Mouse (Mus musculus) lung, embryonic 15.5 days (tissue): Measurements from ENCODE around the gene Gm826. TPM values are rescaled to one million over a fixed set of nuclear protein-coding genes. Genes with fewer than 3 reads are reported as not detected.

Experiments used
- ATAC-seq: fragments of 200-750 bp; cut with Nextera tagmentation; 2 replicates; pipeline ENCODE4 v1.8.0; 2017; ENCODE audit warnings: moderate number of reproducible peaks, borderline replicate concordance; ENCODE audit not compliant: low FRiP score, low TSS enrichment; ENCODE audit errors: extremely low read depth
- H3K27ac ChIP-seq: fragments of 300-500 bp; sonication (generic); 2 replicates; pipeline ENCODE4 v1.5.1; 2015; ENCODE audit warnings: moderate library complexity, mild to moderate bottlenecking, inconsistent platforms
- H3K27me3 ChIP-seq: fragments of 300-500 bp; sonication (generic); 2 replicates; pipeline ENCODE4 v1.6.1; 2015; ENCODE audit warnings: inconsistent platforms
- H3K36me3 ChIP-seq: fragments of 300-500 bp; sonication (generic); 2 replicates; pipeline ENCODE4 v1.6.1; 2015; ENCODE audit warnings: inconsistent platforms
- H3K4me1 ChIP-seq: fragments of 300-500 bp; sonication (generic); 2 replicates; pipeline ENCODE4 v1.6.1; 2015; ENCODE audit warnings: inconsistent platforms
- H3K4me2 ChIP-seq: fragments of 300-500 bp; sonication (generic); 2 replicates; pipeline ENCODE4 v1.6.1; 2015; ENCODE audit warnings: inconsistent platforms, mild to moderate bottlenecking, moderate library complexity
- H3K4me3 ChIP-seq: fragments of 300-500 bp; sonication (generic); 2 replicates; pipeline ENCODE4 v1.5.1; 2015; ENCODE audit warnings: mild to moderate bottlenecking, inconsistent platforms
- H3K9ac ChIP-seq: fragments of 300-500 bp; sonication (generic); 2 replicates; pipeline ENCODE4 v1.6.1; 2015; ENCODE audit warnings: inconsistent platforms
- H3K9me3 ChIP-seq: fragments of 300-500 bp; sonication (generic); 2 replicates; pipeline ENCODE4 v1.6.1; 2016; ENCODE audit warnings: inconsistent platforms
- WGBS: fragments of 180-500 bp; shearing (Covaris S2); methylation state at CpG from one replicate; pipeline ENCODE4 v1.1.7; 2015; 5-methylcytosine and 5-hydroxymethylcytosine counted together
- polyA plus RNA-seq: library from polyadenylated mRNA; unstranded; fragments of >200 nt; fragmentation: Nextera tagmentation; extraction: Ambion mirVana; gene quantifications from 2 replicates; pipeline ENCODE4 v1.2.1, GENCODE M21; 2015

Gene Gm826
- polyA plus RNA-seq, 1 experiment from 2014 or later = 0.36 TPM

DNA sequence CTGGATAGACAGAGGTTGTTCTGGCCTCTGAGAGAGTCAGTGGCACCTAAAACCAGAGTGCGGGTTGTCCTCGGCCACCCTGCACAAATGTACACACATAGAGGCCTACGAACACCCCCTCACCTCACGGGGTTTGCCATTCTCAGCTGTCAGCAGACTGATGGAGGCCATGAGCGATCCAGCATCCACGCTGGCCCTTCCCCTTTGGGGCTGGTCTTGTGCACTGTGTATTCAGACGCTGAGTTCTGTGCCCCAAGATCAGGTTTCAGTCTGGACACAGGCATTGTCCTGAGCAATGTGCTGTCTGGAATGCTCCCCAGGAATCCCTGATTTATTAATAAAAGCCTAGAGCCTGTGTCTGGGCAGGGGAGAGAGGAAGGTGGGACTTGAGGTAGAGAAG is 14.8 kb upstream of the Gm826 start:
- ATAC-seq = no peak

DNA sequence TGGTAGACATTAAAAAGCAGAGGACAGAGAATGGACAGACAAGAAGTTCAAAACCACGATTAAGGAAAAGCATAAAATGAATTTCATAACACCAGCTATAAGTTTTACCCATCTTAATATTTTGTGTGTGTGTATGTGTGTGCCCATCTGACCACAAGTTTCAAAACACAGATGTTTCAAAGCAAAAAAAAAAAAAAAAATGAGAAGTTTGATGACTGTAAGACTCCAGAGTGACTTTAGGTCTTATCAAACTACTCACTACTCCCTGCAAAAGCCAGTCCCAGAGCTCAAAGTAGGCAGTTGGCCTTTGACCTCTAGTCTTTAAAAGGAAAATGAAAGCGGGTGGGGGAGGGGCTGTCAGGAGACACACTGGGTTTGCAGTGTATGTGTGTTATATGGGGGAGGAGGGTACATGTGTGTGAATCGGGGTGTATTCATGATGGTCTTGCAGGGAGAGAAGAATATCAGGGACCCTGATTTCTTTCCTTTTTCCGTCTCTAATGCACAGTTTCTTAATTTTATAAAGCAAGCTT is 14.2 kb upstream of the Gm826 start:
- Histone ChIP-seq H3K4me3 (no peak overlapping the region), H3K27me3 (no peaks in the 10 kb centered on the region), H3K4me2 (no peak overlapping the region), H3K9ac (no peak overlapping the region), H3K9me3 (no peaks in the 10 kb centered on the region), H3K4me1 (no peaks in the 10 kb centered on the region), H3K36me3 (no peaks in the 10 kb centered on the region), H3K27ac (no peak overlapping the region)
- ATAC-seq = no peak
- WGBS = 62% methylated on average over 4 of the region's 4 CpGs

More for the DNA sequence above, 14.8 kb upstream of the Gm826 start:
- Histone ChIP-seq H3K27ac (no peak overlapping the region), H3K4me2 (no peak overlapping the region), H3K4me1 (0 out of 2 replicates have a peak, but pooled peaks cover 6% of the 10 kb centered on the region), H3K36me3 (no peaks in the 10 kb centered on the region), H3K9ac (no peak overlapping the region), H3K4me3 (no peak overlapping the region), H3K27me3 (no peaks in the 10 kb centered on the region), H3K9me3 (no peaks in the 10 kb centered on the region)
- 27% methylated on average over 7 of the region's 7 CpGs for WGBS

- Histone ChIP-seq H3K27me3 (no peaks in the 10 kb centered on the region), H3K4me1 (no peaks in the 10 kb centered on the region), H3K9me3 (no peaks in the 10 kb centered on the region), H3K27ac (no peak overlapping the region), H3K4me2 (no peak overlapping the region), H3K4me3 (no peak overlapping the region), H3K36me3 (no peaks in the 10 kb centered on the region), H3K9ac (no peak overlapping the region)
- ATAC-seq = no peak
Observed at GRCm38 (mm10) chr2:160345644-160346043, 11.7 kb upstream of the Gm826 start.

- no peak for ATAC-seq
- WGBS = 41% methylated on average over 4 of the region's 4 CpGs
- H3K36me3 ChIP-seq = no peaks in the 10 kb centered on the region
- H3K27me3 ChIP-seq = no peaks in the 10 kb centered on the region
- H3K9me3 ChIP-seq = no peaks in the 10 kb centered on the region
- no peak overlapping the region for H3K9ac ChIP-seq
- no peak overlapping the region for H3K4me3 ChIP-seq
- no peak overlapping the region for H3K27ac ChIP-seq
- H3K4me2 ChIP-seq = no peak overlapping the region
- H3K4me1 ChIP-seq = no peaks in the 10 kb centered on the region
Observed at GRCm38 (mm10) chr2:160340121-160340520, 6.2 kb upstream of the Gm826 start.

DNA sequence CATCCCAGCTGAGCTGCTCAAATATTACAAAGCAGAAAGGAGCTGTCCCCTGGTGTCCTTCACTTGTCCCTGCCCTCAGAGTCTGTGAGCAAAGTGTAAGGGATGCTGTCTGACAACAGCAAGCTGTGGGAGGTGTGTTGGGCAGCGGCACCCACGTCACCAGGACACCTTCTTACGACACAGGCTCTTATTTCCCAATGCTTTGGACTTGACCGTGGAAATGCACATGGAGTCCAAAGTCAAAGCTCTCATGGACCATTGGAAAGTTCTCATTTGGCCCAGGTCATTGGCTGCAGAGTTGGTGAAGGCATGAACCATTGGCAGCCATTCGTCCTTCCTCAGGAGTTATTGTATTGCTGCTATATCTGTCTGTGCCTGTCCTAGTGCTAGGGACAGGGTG is 5.6 kb upstream of the Gm826 start:
- Histone ChIP-seq H3K4me1 (0 out of 2 replicates have a peak, but pooled peaks cover under 1% of the 10 kb centered on the region), H3K4me2 (no peak overlapping the region), H3K9ac (no peak overlapping the region), H3K4me3 (no peak overlapping the region), H3K9me3 (no peaks in the 10 kb centered on the region), H3K27ac (no peak overlapping the region), H3K36me3 (no peaks in the 10 kb centered on the region), H3K27me3 (no peaks in the 10 kb centered on the region)
- no peak for ATAC-seq
- 86% methylated on average over 5 of the region's 5 CpGs for WGBS

DNA sequence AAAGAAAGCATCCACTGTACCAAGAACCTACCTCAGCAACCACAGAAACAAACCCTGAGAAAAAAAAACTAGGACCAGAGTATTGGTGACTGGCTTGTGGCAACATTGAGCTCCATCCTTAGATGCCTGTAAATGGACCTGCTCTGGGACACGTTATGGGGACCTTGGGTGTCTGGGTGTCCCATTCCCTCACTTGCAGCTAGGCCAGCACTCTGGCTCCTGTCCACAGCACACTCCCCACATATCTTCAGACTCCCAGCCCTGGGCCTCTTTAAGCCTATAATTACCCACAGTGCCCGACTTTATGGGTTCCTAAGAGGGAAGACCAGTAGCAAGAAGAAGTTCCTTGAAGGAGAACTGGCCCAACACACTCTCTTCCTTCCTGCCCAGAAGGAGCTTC is 2.1 kb upstream of the Gm826 start:
- Histone ChIP-seq H3K27ac (no peak overlapping the region), H3K4me2 (no peak overlapping the region), H3K4me1 (0 out of 2 replicates have a peak, but pooled peaks cover 8% of the 10 kb centered on the region), H3K36me3 (no peaks in the 10 kb centered on the region), H3K4me3 (no peak overlapping the region), H3K27me3 (no peaks in the 10 kb centered on the region), H3K9ac (no peak overlapping the region), H3K9me3 (no peaks in the 10 kb centered on the region)
- ATAC-seq = no peak
- 55% methylated on average over 2 of the region's 2 CpGs for WGBS

GRCm38 (mm10) chr2:160335043-160335442 is 1.1 kb upstream of the Gm826 start:
- Histone ChIP-seq H3K9ac (no peak overlapping the region), H3K9me3 (no peaks in the 10 kb centered on the region), H3K36me3 (no peaks in the 10 kb centered on the region), H3K4me1 (0 out of 2 replicates have a peak, but pooled peaks cover 8% of the 10 kb centered on the region), H3K4me2 (no peak overlapping the region), H3K27me3 (no peaks in the 10 kb centered on the region), H3K4me3 (no peak overlapping the region), H3K27ac (no peak overlapping the region)
- WGBS = 45% methylated on average over 1 of the region's 1 CpGs
- no peak for ATAC-seq

DNA sequence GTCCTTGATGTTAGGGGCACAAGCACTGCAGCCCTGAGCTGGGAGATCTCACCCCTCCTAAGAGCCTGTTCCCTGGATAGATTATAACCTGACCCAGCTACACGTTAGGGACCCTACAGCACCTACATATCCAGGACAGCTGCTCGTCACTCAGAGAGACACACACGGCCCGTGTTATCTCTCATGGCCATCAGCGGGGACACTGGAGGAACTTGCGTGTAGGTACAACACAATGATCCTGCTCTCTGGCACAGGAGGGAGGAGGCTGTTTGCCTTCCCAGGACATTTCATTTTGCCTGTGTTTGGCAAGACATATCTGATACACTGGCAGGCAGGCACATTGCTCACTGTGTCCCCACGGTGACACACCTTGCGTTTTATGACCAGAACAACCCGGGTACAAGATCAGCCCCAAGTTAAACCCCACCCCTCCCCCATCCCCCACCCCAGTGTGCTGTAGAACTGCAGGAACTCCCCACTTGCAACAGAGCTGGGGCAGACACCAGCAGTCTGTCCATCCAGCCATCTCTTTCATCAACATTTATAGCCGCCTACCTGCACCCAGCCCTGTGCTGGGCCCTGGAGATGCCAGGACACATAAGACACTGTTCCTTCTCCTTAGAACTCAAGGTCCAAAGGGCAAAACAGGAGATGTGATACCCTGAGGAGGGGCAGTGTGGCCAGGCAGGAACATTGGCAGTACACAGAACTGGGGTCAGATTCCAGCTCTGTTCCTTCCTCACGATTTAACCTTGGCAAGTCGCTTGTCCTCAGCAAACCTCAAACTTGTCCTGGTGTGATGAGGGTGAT is 1.2 kb downstream of the Gm826 start:
- Histone ChIP-seq H3K27ac (no peak overlapping the region), H3K9ac (no peak overlapping the region), H3K9me3 (no peaks in the 10 kb centered on the region), H3K4me1 (peaks cover 20% of the 10 kb centered on the region), H3K4me2 (no peak overlapping the region), H3K4me3 (no peak overlapping the region), H3K27me3 (no peaks in the 10 kb centered on the region), H3K36me3 (no peaks in the 10 kb centered on the region)
- no peak for ATAC-seq
- WGBS = 81% methylated on average over 12 of the region's 12 CpGs

DNA sequence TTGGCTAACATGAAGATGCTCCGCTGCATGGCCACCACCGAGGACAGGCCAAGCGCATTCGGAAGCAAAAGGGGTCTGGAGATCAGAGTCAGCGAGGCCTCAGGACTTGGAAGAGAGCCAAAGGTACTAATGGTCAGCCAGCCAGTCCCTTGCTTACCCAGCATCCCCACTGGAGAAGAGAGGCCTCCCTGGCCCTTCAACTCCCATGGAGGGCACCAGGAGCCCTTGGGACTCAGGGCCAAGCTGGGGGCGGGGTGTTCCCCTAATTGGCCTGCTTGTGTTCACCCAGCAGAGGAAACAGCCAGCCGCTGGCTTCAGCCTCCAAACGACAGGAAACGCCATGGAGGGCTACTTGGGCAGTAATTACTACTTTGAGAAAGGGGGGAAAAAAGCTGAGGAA is 5.1 kb downstream of the Gm826 start:
- no peak for ATAC-seq
- H3K9me3 ChIP-seq = no peaks in the 10 kb centered on the region
- 37% methylated on average over 9 of the region's 9 CpGs for WGBS

GRCm38 (mm10) chr2:160327716-160328115 is 6.2 kb downstream of the Gm826 start:
- Histone ChIP-seq H3K27ac (no peak overlapping the region), H3K36me3 (no peaks in the 10 kb centered on the region), H3K27me3 (no peaks in the 10 kb centered on the region), H3K4me1 (peaks cover 23% of the 10 kb centered on the region), H3K9ac (no peak overlapping the region), H3K9me3 (no peaks in the 10 kb centered on the region), H3K4me2 (no peak overlapping the region), H3K4me3 (no peak overlapping the region)
- no peak for ATAC-seq
- 69% methylated on average over 4 of the region's 4 CpGs for WGBS

More for the DNA sequence above, 5.1 kb downstream of the Gm826 start:
- H3K4me1 ChIP-seq = peaks cover 24% of the 10 kb centered on the region
- no peak overlapping the region for H3K9ac ChIP-seq
- H3K27ac ChIP-seq = no peak overlapping the region
- H3K27me3 ChIP-seq = no peaks in the 10 kb centered on the region
- no peak overlapping the region for H3K4me3 ChIP-seq
- H3K4me2 ChIP-seq = no peak overlapping the region
- H3K36me3 ChIP-seq = no peaks in the 10 kb centered on the region

DNA sequence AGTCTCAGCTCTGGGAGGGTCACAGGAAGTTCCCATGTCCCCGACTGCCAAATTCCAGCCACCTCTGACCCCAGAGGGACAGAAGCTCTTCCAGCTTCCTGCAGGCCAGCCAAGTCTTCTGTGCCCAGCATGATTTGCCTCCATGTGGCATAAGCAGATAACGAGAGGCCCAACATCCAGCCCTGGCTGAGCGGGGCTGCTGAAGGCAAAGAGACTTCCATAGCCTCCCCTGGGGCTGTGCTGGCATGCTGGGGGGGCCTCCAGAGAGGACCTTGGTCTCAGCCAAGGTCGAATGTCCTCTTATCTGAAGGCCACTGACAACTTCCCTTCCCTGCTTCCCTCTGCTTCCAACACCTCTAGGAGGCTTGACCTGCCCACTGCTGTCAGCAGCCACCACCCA is 6.8 kb downstream of the Gm826 start:
- H3K9ac ChIP-seq = no peak overlapping the region
- peaks cover 23% of the 10 kb centered on the region for H3K4me1 ChIP-seq
- H3K4me2 ChIP-seq = no peak overlapping the region
- H3K27me3 ChIP-seq = no peaks in the 10 kb centered on the region
- no peaks in the 10 kb centered on the region for H3K36me3 ChIP-seq
- ATAC-seq = peak; percentile 56
- H3K9me3 ChIP-seq = no peaks in the 10 kb centered on the region
- H3K27ac ChIP-seq = no peak overlapping the region
- H3K4me3 ChIP-seq = no peak overlapping the region
- WGBS = 17% methylated on average over 4 of the region's 4 CpGs

DNA sequence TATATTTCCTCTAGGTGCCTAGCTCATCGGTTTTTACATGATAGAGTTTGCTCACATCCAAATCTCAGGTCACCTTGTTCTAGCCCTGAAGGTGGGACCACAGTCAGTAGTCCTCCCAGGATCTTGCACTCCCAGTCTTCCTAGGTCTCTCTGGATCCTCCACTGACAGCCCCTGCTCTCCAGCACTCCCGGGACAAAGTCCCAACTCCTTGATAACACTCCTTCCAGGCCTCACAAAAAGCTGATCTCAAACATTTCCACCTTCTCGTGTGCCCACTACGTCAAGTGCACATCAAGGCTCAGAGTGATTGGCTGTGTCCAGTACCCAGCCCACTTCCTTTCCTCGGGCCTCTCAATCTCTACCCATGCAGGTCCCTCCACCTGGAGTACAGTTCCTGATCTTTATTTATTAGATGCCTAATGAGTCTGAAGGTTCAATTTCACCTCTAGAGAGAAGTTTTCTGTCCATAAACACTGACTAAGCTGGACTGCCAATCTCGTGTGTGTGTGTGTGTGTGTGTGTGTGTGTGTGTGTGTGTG is 8.8 kb downstream of the Gm826 start:
- no peak overlapping the region for H3K4me3 ChIP-seq
- H3K4me2 ChIP-seq = no peak overlapping the region
- no peaks in the 10 kb centered on the region for H3K27me3 ChIP-seq
- WGBS = 67% methylated on average over 6 of the region's 6 CpGs
- H3K4me1 ChIP-seq = peaks cover 23% of the 10 kb centered on the region
- no peak overlapping the region for H3K27ac ChIP-seq
- H3K9me3 ChIP-seq = no peaks in the 10 kb centered on the region
- H3K9ac ChIP-seq = no peak overlapping the region
- ATAC-seq = no peak
- H3K36me3 ChIP-seq = no peaks in the 10 kb centered on the region
